Mouse (Mus musculus): Measurements from ENCODE around the gene Spred3. TPM values are rescaled to one million over a fixed set of nuclear protein-coding genes. Genes with fewer than 3 reads are reported as not detected.

Spred3 gene
- polyA plus RNA-seq, 1 experiment from 2014 or later, result 2.0 TPM

DNA sequence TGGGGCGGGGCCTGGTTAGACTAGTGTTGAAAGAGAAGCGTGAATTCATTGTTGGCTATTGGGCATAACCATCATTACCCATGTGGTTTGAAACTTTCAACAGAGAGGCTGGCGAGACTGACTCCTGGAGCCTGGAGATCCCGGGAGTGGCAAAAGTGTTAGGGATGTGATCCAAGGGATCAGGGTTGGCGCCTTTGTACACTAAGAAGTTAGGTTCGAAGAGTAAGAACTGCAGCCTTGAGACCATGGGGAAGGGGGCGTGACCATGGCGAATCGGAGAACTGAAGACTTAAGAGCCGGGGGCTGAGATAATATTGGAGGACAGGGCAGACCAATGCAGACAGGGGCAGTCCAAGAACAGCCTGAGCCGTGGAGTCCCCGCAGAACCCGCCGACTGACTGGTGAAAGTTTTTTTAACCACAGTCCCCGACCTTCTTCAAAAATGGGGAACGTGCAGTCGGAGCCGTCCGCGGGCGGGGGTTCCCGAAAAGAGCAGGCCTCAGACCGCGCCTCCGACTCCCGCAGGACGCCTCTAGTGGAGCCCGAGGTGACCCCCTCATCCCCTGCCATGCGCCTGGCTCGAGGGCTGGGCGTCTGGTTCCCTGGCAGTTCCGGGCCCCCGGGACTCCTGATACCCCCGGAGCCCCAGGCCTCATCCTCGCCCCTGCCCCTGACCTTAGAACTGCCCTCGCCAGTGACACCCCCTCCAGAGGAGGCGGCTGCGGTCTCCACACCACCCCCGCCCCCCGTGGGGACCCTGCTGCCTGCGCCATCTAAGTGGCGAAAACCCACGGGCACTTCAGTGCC, 747 bp upstream of the Spred3 start:
- Histone ChIP-seq H3K4me1 (ENCODE audit: control insufficient read depth, insufficient read depth, low read length) (peaks cover 20% of the 10 kb centered on the region), H3K27me3 (ENCODE audit: control insufficient read depth, insufficient read depth, low read length) (peaks cover 38% of the 10 kb centered on the region), H3K27ac (ENCODE audit: low read length) (no peak overlapping the region), H3K9me3 (replicated peaks; ENCODE audit: control insufficient read depth, low read length) (no peaks in the 10 kb centered on the region), H3K36me3 (ENCODE audit: control insufficient read depth, insufficient read depth) (peaks cover 27% of the 10 kb centered on the region), H3K9ac (ENCODE audit: low read length) (peak overlapping the region; percentile 64), H3K4me2 (ENCODE audit: low read depth, low read length) (peak overlapping the region; percentile 86), H3K4me3 (ENCODE audit: low read length) (peak overlapping the region; percentile 58)
- no peak for ATAC-seq (replicated peaks; ENCODE audit: extremely low read depth, insufficient read depth, low FRiP score)
- WGBS, result 2% methylated on average over 43 of the region's 43 CpGs

DNA sequence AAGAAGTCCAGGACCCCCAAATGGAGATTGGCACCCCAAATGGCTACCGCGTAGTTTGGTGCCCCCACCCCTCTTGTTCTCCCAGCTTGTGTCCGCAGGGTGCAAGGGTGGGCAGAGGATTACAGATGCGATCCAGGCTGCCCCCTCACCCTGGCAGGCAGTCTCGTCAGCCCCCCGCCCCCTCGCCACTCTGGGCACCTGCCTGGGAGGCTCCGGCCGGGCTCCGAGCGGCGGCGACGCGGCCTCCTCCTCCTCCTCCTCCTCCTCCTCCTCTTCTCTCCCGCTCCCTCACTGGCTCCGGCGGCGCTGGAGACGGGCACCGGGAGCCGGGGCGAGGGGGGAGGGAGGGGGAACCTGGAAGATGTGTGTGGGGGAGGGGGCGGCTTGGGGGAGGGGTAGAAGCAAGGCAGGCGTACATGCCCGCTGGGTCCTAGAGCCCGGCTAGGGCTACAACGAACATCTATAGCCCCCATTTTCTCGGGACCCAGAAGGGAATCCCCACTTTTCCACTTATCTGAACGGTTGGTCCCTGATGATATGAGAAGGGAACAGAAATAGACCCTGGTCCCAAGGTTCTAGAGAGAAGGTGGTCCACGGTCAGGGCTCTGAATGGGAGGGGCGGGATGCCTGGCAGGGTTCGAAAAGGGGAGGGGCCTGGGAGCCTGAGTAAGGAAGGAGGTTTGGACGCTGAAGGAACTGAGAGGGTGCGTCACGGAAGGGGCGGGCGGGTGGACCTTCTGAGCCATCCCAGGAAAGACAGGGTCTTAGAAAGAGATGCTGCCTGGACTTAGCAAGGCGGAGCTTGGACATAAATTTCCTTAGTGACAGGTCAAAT, 763 bp downstream of the Spred3 start:
- Histone ChIP-seq H3K27me3 (ENCODE audit: control insufficient read depth, insufficient read depth, low read length) (peaks cover 38% of the 10 kb centered on the region), H3K4me1 (ENCODE audit: control insufficient read depth, insufficient read depth, low read length) (peaks cover 20% of the 10 kb centered on the region), H3K9ac (ENCODE audit: low read length) (peak overlapping the region; percentile 72), H3K4me2 (ENCODE audit: low read depth, low read length) (peak overlapping the region; percentile 86), H3K36me3 (ENCODE audit: control insufficient read depth, insufficient read depth) (peaks cover 11% of the 10 kb centered on the region; the same call in 1 of the 2 replicates), H3K27ac (ENCODE audit: low read length) (no peak overlapping the region), H3K4me3 (ENCODE audit: low read length) (peak overlapping the region; percentile 58), H3K9me3 (replicated peaks; ENCODE audit: control insufficient read depth, low read length) (no peaks in the 10 kb centered on the region)
- peak; percentile 70 for ATAC-seq (replicated peaks; ENCODE audit: extremely low read depth, insufficient read depth, low FRiP score)
- WGBS, result 1% methylated on average over 27 of the region's 39 CpGs

DNA sequence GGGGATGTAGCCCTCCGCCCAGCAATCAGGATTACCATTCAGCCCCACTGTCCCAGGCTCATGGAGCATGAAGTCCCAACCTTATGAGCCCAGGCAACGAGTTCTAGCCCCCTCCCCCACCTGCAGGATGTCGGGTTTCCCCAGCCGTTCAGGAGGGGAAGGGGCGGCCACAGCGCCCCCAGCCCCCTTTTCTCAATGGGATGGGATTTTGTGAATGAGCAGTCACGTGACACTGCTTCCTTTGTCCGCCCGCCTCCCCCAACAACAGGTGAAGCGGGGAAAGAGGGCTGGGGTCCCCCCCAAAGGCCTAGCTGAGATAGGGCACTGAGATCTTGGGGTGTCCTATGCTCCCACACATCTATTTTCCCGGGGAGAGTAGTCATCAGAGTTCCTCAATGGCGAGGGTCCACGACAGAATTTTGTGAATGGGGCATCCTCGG, 1.4 kb downstream of the Spred3 start:
- peak overlapping the region; percentile 58 for H3K4me3 ChIP-seq (ENCODE audit: low read length)
- ATAC-seq (replicated peaks; ENCODE audit: extremely low read depth, insufficient read depth, low FRiP score), result no peak
- no peaks in the 10 kb centered on the region for H3K9me3 ChIP-seq (replicated peaks; ENCODE audit: control insufficient read depth, low read length)
- H3K27me3 ChIP-seq (ENCODE audit: control insufficient read depth, insufficient read depth, low read length), result peaks cover 35% of the 10 kb centered on the region
- peaks cover 6% of the 10 kb centered on the region; the same call in 1 of the 2 replicates for H3K36me3 ChIP-seq (ENCODE audit: control insufficient read depth, insufficient read depth)
- peaks cover 20% of the 10 kb centered on the region for H3K4me1 ChIP-seq (ENCODE audit: control insufficient read depth, insufficient read depth, low read length)
- H3K4me2 ChIP-seq (ENCODE audit: low read depth, low read length), result peak overlapping the region; percentile 86
- WGBS, result under 1% methylated on average over 14 of the region's 14 CpGs
- H3K9ac ChIP-seq (ENCODE audit: low read length), result peak overlapping the region; percentile 72
- no peak overlapping the region for H3K27ac ChIP-seq (ENCODE audit: low read length)

DNA sequence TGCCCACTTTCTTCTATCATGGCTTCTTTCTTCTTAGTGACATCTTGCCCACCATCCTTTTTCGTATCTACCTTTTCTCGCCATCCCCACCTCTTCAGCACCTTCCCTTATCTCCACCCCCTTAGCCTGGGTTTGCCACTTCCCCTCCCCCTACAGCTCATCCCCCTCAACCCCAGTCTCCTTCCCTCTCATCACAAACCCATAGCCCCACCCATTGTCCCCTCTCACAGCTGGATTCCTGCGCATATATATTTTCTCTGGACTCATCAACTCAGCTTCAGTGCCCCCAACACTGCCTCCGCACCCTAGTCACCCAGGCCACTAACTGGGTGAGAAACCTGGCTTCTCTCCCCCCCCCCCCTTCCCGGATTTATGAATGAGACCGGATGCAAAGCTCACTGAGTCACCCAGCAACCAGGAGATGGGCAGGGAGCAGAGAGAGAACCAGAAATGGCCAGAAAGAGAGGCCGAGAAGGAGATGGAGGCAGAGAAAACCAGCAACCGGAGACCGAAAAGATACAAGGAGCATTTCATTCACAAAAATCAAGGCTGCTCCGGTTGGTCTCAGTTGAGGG, 2.0 kb downstream of the Spred3 start:
- WGBS, result 7% methylated on average over 10 of the region's 10 CpGs
- Histone ChIP-seq H3K4me3 (ENCODE audit: low read length) (peak overlapping the region; percentile 58), H3K36me3 (ENCODE audit: control insufficient read depth, insufficient read depth) (0 out of 2 replicates have a peak, but pooled peaks cover 3% of the 10 kb centered on the region), H3K27ac (ENCODE audit: low read length) (no peak overlapping the region), H3K4me2 (ENCODE audit: low read depth, low read length) (peak overlapping the region; percentile 86), H3K4me1 (ENCODE audit: control insufficient read depth, insufficient read depth, low read length) (peaks cover 20% of the 10 kb centered on the region), H3K9me3 (replicated peaks; ENCODE audit: control insufficient read depth, low read length) (no peaks in the 10 kb centered on the region), H3K9ac (ENCODE audit: low read length) (peak overlapping the region; percentile 72; the same call in 1 of the 2 replicates), H3K27me3 (ENCODE audit: control insufficient read depth, insufficient read depth, low read length) (peaks cover 30% of the 10 kb centered on the region)
- no peak for ATAC-seq (replicated peaks; ENCODE audit: extremely low read depth, insufficient read depth, low FRiP score)

DNA sequence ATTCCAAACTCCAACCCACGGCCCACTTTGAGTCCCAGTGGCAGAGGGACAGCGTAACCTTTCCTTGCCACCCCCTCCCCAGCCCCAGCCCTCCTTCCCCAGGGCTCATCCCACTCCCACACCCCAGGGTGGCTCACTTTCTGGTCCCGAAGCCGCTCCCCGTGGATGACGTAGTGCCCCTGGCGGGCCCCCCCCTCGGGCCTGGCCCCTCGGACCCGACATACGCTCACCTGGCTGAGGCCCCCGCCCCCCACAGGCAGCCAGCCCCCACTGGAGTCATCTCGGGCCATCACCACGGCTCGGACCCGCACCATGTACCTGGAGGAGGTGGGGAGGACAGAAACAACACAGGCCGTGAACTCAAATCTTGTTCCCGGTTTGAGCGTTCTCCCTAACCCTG, 2.6 kb downstream of the Spred3 start:
- Histone ChIP-seq H3K9me3 (replicated peaks; ENCODE audit: control insufficient read depth, low read length) (no peaks in the 10 kb centered on the region), H3K36me3 (ENCODE audit: control insufficient read depth, insufficient read depth) (no peaks in the 10 kb centered on the region), H3K4me1 (ENCODE audit: control insufficient read depth, insufficient read depth, low read length) (peaks cover 20% of the 10 kb centered on the region), H3K9ac (ENCODE audit: low read length) (no peak overlapping the region), H3K4me3 (ENCODE audit: low read length) (no peak overlapping the region), H3K27ac (ENCODE audit: low read length) (no peak overlapping the region), H3K27me3 (ENCODE audit: control insufficient read depth, insufficient read depth, low read length) (peaks cover 25% of the 10 kb centered on the region), H3K4me2 (ENCODE audit: low read depth, low read length) (no peak overlapping the region)
- no peak for ATAC-seq (replicated peaks; ENCODE audit: extremely low read depth, insufficient read depth, low FRiP score)
- WGBS, result 24% methylated on average over 18 of the region's 19 CpGs

DNA sequence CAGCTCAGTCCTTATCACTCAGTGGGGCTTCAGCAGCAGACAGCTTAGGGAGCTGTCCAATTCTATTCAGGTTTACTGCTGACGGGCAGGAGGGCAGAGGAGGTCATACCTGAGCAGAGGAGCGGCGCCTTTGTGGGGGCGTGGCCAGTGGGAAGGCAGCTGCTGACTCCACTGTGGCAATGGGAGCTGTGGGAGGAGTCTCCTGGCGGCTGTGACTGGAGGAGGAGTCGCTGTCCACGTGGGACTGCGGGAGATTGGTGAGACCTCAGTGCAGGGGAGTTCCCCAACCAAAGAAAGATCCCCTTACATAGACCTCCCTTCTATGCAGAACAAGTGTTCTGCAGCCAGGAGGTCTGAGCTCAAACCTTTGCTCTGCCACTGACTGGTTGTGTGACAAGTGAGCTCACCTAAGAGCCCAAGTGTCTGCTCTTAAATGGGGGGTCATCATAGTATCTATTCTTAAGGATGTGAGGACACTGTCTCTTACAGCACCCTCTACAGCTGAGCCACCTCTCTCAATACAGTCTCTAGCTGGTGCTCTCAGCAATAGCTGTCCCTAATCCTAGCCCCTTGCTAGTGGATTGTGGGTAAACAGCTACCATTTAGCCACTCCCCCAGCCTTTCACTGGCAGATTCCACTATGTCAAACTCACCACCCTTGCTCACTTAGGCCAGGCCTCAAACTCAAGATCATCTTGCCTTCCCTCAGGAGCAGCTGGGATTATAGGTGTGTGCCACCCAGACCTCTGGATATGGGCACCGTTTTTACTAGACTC, 7.3 kb downstream of the Spred3 start:
- ATAC-seq (replicated peaks; ENCODE audit: extremely low read depth, insufficient read depth, low FRiP score), result no peak

DNA sequence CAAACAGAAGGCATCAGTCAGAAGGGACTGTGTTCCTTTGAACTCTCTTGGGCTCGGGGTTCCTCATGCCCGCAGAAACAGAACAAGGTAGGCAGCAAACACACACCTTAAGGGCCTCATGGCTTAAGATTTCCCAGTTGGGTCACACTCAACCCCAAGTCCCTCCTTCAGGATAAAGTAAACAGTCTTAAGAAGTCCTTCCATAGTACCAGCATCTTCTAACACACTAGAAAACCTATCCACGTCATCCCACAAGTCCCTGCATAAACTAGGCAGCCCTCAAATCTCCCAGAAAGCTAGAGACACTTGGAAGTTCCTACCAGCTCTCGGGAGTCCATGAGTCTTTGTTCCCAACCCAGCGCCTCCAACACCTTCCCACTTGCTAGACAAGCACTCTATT, 7.9 kb downstream of the Spred3 start:
- 64% methylated on average over 5 of the region's 5 CpGs for WGBS
- ATAC-seq (replicated peaks; ENCODE audit: extremely low read depth, insufficient read depth, low FRiP score), result no peak
- Histone ChIP-seq H3K4me3 (ENCODE audit: low read length) (no peak overlapping the region), H3K4me1 (ENCODE audit: control insufficient read depth, insufficient read depth, low read length) (no peaks in the 10 kb centered on the region), H3K27ac (ENCODE audit: low read length) (no peak overlapping the region), H3K27me3 (ENCODE audit: control insufficient read depth, insufficient read depth, low read length) (peaks cover 21% of the 10 kb centered on the region), H3K4me2 (ENCODE audit: low read depth, low read length) (no peak overlapping the region), H3K36me3 (ENCODE audit: control insufficient read depth, insufficient read depth) (no peaks in the 10 kb centered on the region), H3K9ac (ENCODE audit: low read length) (no peak overlapping the region), H3K9me3 (replicated peaks; ENCODE audit: control insufficient read depth, low read length) (no peaks in the 10 kb centered on the region)

More for the DNA sequence above, 7.3 kb downstream of the Spred3 start:
- WGBS, result 13% methylated on average over 9 of the region's 9 CpGs
- no peaks in the 10 kb centered on the region for H3K4me1 ChIP-seq (ENCODE audit: control insufficient read depth, insufficient read depth, low read length)
- no peak overlapping the region for H3K27ac ChIP-seq (ENCODE audit: low read length)
- H3K27me3 ChIP-seq (ENCODE audit: control insufficient read depth, insufficient read depth, low read length), result peaks cover 21% of the 10 kb centered on the region
- H3K4me3 ChIP-seq (ENCODE audit: low read length), result no peak overlapping the region
- no peak overlapping the region for H3K4me2 ChIP-seq (ENCODE audit: low read depth, low read length)
- H3K36me3 ChIP-seq (ENCODE audit: control insufficient read depth, insufficient read depth), result no peaks in the 10 kb centered on the region
- no peaks in the 10 kb centered on the region for H3K9me3 ChIP-seq (replicated peaks; ENCODE audit: control insufficient read depth, low read length)
- H3K9ac ChIP-seq (ENCODE audit: low read length), result no peak overlapping the region

DNA sequence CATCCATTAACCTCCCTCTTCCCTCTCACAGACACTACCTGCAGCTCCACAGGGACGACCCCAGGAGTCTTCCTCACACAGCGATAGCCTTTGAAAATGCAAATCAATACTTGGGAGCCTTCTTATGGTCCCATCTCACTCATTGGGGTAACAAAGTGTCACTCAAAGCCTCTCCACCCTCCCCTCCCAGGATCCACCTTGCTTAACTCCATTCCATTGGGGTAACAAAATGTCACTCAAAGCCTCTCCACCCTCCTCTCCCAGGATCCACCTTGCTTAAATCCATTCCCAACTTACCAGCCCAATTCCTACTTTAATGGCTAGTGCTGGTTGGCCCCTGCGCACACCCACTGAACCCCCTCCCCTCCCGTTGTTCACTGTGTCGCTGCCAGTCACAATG, 11.9 kb downstream of the Spred3 start:
- Histone ChIP-seq H3K9ac (ENCODE audit: low read length) (no peak overlapping the region), H3K4me2 (ENCODE audit: low read depth, low read length) (no peak overlapping the region), H3K4me3 (ENCODE audit: low read length) (no peak overlapping the region), H3K36me3 (ENCODE audit: control insufficient read depth, insufficient read depth) (peaks cover 5% of the 10 kb centered on the region), H3K4me1 (ENCODE audit: control insufficient read depth, insufficient read depth, low read length) (peaks cover 10% of the 10 kb centered on the region), H3K9me3 (replicated peaks; ENCODE audit: control insufficient read depth, low read length) (0 out of 2 replicates have a peak, but pooled peaks cover 2% of the 10 kb centered on the region), H3K27me3 (ENCODE audit: control insufficient read depth, insufficient read depth, low read length) (peaks cover 21% of the 10 kb centered on the region), H3K27ac (ENCODE audit: low read length) (no peak overlapping the region)
- ATAC-seq (replicated peaks; ENCODE audit: extremely low read depth, insufficient read depth, low FRiP score), result no peak
- 8% methylated on average over 5 of the region's 5 CpGs for WGBS
